Mouse (Mus musculus) forebrain, embryonic 13.5 days (tissue): ENCODE measurements around the gene Crot. TPM values are rescaled to one million over a fixed set of nuclear protein-coding genes. Genes with fewer than 3 reads are reported as not detected.
"Not testable (repeated sequence)": the region's sequence is repeated elsewhere in the genome, so short reads cannot be mapped to it uniquely, and the experiment has no call there.

Source experiments
- ATAC-seq: fragments of 200-750 bp; cut with Nextera tagmentation; 2 replicates; pipeline ENCODE4 v1.8.0; 2017
- H3K27ac ChIP-seq: fragments of 300-500 bp; sonication (generic); 2 replicates; pipeline ENCODE4 v1.5.1; 2015; ENCODE audit warnings: inconsistent platforms, mild to moderate bottlenecking, moderate library complexity
- H3K27me3 ChIP-seq: fragments of 300-500 bp; sonication (generic); 2 replicates; pipeline ENCODE4 v1.6.1; 2015; ENCODE audit warnings: mild to moderate bottlenecking, inconsistent platforms
- H3K36me3 ChIP-seq: fragments of 300-500 bp; sonication (generic); 2 replicates; pipeline ENCODE4 v1.6.1; 2015; ENCODE audit warnings: mild to moderate bottlenecking, inconsistent platforms; ENCODE audit not compliant: poor library complexity, severe bottlenecking
- H3K4me1 ChIP-seq: fragments of 300-500 bp; sonication (generic); 2 replicates; pipeline ENCODE4 v1.6.1; 2015; ENCODE audit warnings: inconsistent platforms
- H3K4me2 ChIP-seq: fragments of 300-500 bp; sonication (generic); 2 replicates; pipeline ENCODE4 v1.6.1; 2015; ENCODE audit warnings: inconsistent platforms, mild to moderate bottlenecking, moderate library complexity
- H3K4me3 ChIP-seq: fragments of 300-500 bp; sonication (generic); 2 replicates; pipeline ENCODE4 v1.5.1; 2015; ENCODE audit warnings: mild to moderate bottlenecking, inconsistent platforms
- H3K9ac ChIP-seq: fragments of 300-500 bp; sonication (generic); 2 replicates; pipeline ENCODE4 v1.6.1; 2015; ENCODE audit warnings: mild to moderate bottlenecking, inconsistent platforms
- H3K9me3 ChIP-seq: fragments of 300-500 bp; sonication (generic); replicated peaks from 2 replicates; pipeline ENCODE4 v1.6.1; 2016; ENCODE audit warnings: inconsistent platforms
- WGBS: fragments of 180-500 bp; shearing (Covaris S2); methylation state at CpG from one replicate; pipeline ENCODE4 v1.1.7; 2015; 5-methylcytosine and 5-hydroxymethylcytosine counted together
- polyA plus RNA-seq: library from polyadenylated mRNA; unstranded; fragments of >200 nt; fragmentation: Nextera tagmentation; extraction: Ambion mirVana; gene quantifications from 2 replicates; pipeline ENCODE4 v1.2.1, GENCODE M21; 2015

Gene Crot
- polyA plus RNA-seq, 1 experiment from 2014 or later: 23.7 TPM

- Histone ChIP-seq H3K27ac (no peak overlapping the region), H3K9ac (no peak overlapping the region), H3K9me3 (no peaks in the 10 kb centered on the region), H3K4me2 (no peak overlapping the region), H3K4me1 (no peaks in the 10 kb centered on the region), H3K4me3 (no peak overlapping the region), H3K27me3 (no peaks in the 10 kb centered on the region), H3K36me3 (no peaks in the 10 kb centered on the region)
- 89% methylated on average over 8 of the region's 8 CpGs for WGBS
- ATAC-seq: no peak
These were observed 35.0 kb upstream of the Crot start for GRCm38 (mm10) chr5:9032101-9032590.

DNA sequence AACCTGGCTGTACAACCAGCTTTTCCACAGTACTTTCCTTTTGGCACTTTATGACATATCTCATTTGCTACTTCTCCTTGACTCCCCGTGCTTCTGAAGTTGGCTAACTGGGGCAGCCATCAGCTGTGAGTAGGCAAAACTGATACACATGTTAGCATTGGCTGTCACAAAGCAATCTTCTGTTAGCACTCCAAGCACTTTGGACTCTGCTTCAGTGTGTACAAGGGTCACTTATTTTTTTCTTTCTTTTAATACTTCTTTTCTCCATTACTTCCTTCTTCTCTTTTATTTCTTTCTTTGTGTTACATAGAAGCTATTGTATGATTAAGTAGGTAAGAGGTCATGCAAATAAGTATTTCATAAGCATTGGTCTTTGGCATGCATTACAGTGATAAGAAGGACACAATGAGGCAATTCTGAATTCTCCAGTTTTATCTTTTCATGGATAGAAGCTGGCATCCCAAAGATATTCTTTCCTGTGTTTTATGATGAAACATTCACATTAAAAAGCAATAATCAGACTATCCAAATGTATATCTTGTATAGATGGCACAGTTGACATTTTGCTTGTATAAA lies 31.2 kb upstream of the Crot start:
- Histone ChIP-seq H3K27me3 (no peaks in the 10 kb centered on the region), H3K4me2 (no peak overlapping the region), H3K9ac (no peak overlapping the region), H3K36me3 (no peaks in the 10 kb centered on the region), H3K9me3 (no peaks in the 10 kb centered on the region), H3K4me1 (no peaks in the 10 kb centered on the region), H3K4me3 (no peak overlapping the region), H3K27ac (no peak overlapping the region)
- no peak for ATAC-seq
- WGBS: 76% methylated on average over 1 of the region's 1 CpGs

DNA sequence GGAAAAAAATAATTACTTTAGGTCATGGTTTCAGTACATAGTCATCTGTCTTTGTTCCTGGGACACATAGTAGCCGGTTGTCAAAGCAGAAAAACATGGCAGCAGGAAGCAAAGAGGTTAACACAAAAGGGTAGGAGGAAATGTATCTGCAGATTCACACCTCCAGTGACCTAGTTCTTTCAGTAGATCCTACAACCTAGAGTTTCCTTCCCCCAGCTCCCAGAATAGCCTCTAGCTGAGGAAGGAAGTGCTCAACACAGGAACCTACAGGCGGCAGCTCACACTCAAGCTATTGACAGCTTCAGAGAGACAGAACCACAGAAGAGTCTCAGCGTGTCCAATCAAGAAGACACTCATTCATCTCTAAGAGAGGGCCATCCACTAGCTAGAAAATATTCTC lies 18.2 kb upstream of the Crot start:
- 81% methylated on average over 3 of the region's 3 CpGs for WGBS
- Histone ChIP-seq H3K9me3 (no peaks in the 10 kb centered on the region), H3K4me2 (no peak overlapping the region), H3K4me1 (no peaks in the 10 kb centered on the region), H3K9ac (no peak overlapping the region), H3K27ac (no peak overlapping the region), H3K27me3 (no peaks in the 10 kb centered on the region), H3K36me3 (no peaks in the 10 kb centered on the region), H3K4me3 (no peak overlapping the region)
- no peak for ATAC-seq

GRCm38 (mm10) chr5:9014774-9015173 lies 17.6 kb upstream of the Crot start:
- Histone ChIP-seq H3K9me3 (no peaks in the 10 kb centered on the region), H3K4me1 (no peaks in the 10 kb centered on the region), H3K36me3 (no peaks in the 10 kb centered on the region), H3K27me3 (no peaks in the 10 kb centered on the region), H3K4me2 (no peak overlapping the region), H3K9ac (no peak overlapping the region), H3K27ac (no peak overlapping the region), H3K4me3 (no peak overlapping the region)
- WGBS: 93% methylated on average over 3 of the region's 3 CpGs
- ATAC-seq: no peak

DNA sequence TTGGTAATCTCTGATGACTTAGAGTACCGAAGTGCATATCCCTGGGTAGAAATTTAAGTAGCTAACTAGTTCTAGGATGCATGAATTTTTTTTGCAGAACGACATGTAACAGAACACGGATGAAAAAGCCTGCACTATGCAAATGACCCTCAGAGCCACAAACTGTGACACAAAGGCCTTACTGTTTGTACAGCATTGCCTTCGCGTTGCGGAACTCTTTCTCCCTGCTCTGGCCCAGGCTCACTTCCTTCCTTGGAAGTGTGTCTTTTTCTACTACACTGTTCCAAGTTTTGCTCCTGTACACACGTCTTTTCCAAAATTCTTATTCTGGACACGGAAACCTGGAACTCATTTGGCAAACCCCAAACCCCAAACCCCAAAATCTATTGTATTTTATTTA lies 14.2 kb upstream of the Crot start:
- Histone ChIP-seq H3K4me2 (no peak overlapping the region), H3K4me1 (no peaks in the 10 kb centered on the region), H3K9ac (no peak overlapping the region), H3K9me3 (no peaks in the 10 kb centered on the region), H3K27ac (no peak overlapping the region), H3K36me3 (no peaks in the 10 kb centered on the region), H3K27me3 (no peaks in the 10 kb centered on the region), H3K4me3 (no peak overlapping the region)
- WGBS: 65% methylated on average over 8 of the region's 8 CpGs
- peak; percentile 65; the same call in 1 of the 2 replicates for ATAC-seq

- Histone ChIP-seq H3K9ac (no peak overlapping the region), H3K36me3 (no peaks in the 10 kb centered on the region), H3K27ac (no peak overlapping the region), H3K27me3 (no peaks in the 10 kb centered on the region), H3K4me1 (no peaks in the 10 kb centered on the region), H3K4me2 (no peak overlapping the region), H3K4me3 (no peak overlapping the region), H3K9me3 (no peaks in the 10 kb centered on the region)
- ATAC-seq: no peak
- 92% methylated on average over 1 of the region's 1 CpGs for WGBS
These were observed 13.0 kb upstream of the Crot start for GRCm38 (mm10) chr5:9010166-9010565.

GRCm38 (mm10) chr5:9006585-9006984 lies 9.5 kb upstream of the Crot start:
- H3K4me1 ChIP-seq, H3K27me3 ChIP-seq, H3K27ac ChIP-seq, H3K4me3 ChIP-seq, ATAC-seq, H3K9me3 ChIP-seq, H3K9ac ChIP-seq, H3K4me2 ChIP-seq, H3K36me3 ChIP-seq: not testable (repeated sequence)
- 55% methylated on average over 3 of the region's 3 CpGs for WGBS

DNA sequence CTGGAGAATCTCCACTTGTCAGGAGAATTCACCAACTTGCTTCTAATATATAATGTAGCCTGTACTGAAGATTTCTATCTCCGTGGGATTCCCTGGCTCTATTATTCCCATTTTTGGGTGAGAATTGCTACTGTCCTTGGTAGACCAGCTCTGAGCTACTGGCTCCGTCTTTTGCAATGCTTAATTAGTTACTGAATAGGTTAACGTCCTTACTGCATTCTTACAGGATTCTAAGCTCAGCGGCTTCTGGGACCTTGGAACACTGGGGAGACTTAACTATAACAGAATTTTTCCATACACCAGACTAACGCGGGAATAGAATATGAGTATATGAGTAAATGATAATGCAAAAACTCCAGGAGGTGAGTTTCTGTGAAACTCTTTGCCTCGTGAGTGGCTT lies 2.9 kb upstream of the Crot start:
- WGBS: 16% methylated on average over 7 of the region's 7 CpGs
- H3K4me1 ChIP-seq: peaks cover 18% of the 10 kb centered on the region
- ATAC-seq: not testable (repeated sequence)

DNA sequence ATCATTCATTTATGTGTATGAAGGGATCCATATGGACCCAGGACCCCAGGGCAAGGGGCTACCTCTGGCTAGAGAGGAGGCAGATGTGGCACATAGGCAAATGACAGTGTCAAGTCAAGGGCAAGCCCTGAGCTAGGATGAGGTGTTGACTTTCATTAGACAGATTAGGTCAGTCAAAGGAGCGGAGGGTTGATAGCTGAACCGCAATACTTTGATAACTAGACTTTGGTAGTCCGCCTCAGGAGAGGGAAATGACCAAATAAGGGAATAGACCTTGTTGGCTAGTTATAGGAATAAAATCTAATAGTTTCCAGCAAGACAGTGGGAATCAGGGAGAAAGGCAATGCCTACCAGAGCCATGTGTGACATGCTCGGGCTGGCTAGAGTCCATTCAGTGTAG lies 2.0 kb upstream of the Crot start:
- H3K4me3 ChIP-seq: no peak overlapping the region
- no peaks in the 10 kb centered on the region for H3K9me3 ChIP-seq
- H3K4me1 ChIP-seq: peaks cover 21% of the 10 kb centered on the region
- no peaks in the 10 kb centered on the region for H3K36me3 ChIP-seq
- 74% methylated on average over 4 of the region's 4 CpGs for WGBS
- no peak overlapping the region for H3K9ac ChIP-seq
- H3K4me2 ChIP-seq: no peak overlapping the region
- no peaks in the 10 kb centered on the region for H3K27me3 ChIP-seq
- no peak overlapping the region for H3K27ac ChIP-seq
- no peak for ATAC-seq

More for the DNA sequence above, 2.9 kb upstream of the Crot start:
- H3K36me3 ChIP-seq, H3K27me3 ChIP-seq, H3K9me3 ChIP-seq, H3K9ac ChIP-seq, H3K4me3 ChIP-seq, H3K4me2 ChIP-seq, H3K27ac ChIP-seq: not testable (repeated sequence)

DNA sequence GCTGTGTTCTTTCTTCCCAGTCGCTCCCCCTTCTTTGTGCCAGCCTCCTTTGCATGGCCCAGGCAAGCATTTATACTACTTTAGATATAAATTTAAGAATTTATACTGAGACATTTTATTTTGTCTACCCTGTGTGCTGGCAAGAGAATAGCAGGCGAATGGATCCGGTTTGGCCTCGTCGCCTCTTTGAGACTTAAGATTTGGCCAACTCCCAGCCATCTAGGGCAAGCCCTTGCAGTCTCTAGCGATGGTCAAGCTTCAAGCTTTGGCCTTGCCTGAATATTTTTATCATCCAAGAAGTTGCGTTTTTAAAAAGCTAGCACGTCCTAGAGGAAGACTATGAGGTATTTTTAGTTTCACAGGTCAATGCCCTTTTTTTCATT lies 380 bp upstream of the Crot start:
- Histone ChIP-seq H3K4me1 (peaks cover 21% of the 10 kb centered on the region), H3K4me3 (peak overlapping the region; percentile 73), H3K9ac (peak overlapping the region; percentile 81), H3K27me3 (no peaks in the 10 kb centered on the region), H3K27ac (peak overlapping the region; percentile 89), H3K36me3 (0 out of 2 replicates have a peak, but pooled peaks cover under 1% of the 10 kb centered on the region), H3K4me2 (peak overlapping the region; percentile 79), H3K9me3 (no peaks in the 10 kb centered on the region)
- ATAC-seq: no peak
- 5% methylated on average over 8 of the region's 8 CpGs for whole genome bisulfite sequencing

- peaks cover 11% of the 10 kb centered on the region for H3K36me3 ChIP-seq
- H3K4me1 ChIP-seq: peaks cover 21% of the 10 kb centered on the region
- WGBS: 13% methylated on average over 13 of the region's 13 CpGs
- H3K4me3 ChIP-seq: peak overlapping the region; percentile 73
- no peak overlapping the region for H3K27ac ChIP-seq
- peak overlapping the region; percentile 79 for H3K4me2 ChIP-seq
- no peak for ATAC-seq
- no peaks in the 10 kb centered on the region for H3K9me3 ChIP-seq
- no peaks in the 10 kb centered on the region for H3K27me3 ChIP-seq
- H3K9ac ChIP-seq: peak overlapping the region; percentile 81
These were observed 998 bp downstream of the Crot start for GRCm38 (mm10) chr5:8995966-8996685.

DNA sequence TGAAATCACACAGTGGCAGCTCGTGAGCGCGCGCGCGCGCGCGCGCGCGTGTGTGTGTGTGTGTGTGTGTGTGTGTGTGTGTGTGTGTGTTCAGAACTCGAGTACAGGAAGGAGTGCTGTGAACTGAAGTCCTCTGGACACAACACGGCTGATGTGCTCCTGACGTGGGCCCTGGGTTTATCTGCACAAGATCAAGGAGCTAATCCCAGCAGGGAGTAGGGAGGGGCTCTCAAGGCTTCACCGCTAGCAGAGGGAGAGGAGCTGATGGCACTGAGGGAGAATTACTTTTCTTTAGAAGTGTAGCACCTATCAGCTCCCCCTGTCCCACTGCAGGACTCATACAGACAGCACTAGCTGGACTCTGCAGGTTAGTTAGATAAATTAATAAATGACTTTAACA lies 5.5 kb downstream of the Crot start:
- Histone ChIP-seq H3K4me2 (no peak overlapping the region), H3K4me1 (peaks cover 14% of the 10 kb centered on the region), H3K9me3 (no peaks in the 10 kb centered on the region), H3K36me3 (peaks cover 25% of the 10 kb centered on the region), H3K27ac (no peak overlapping the region), H3K9ac (no peak overlapping the region), H3K27me3 (no peaks in the 10 kb centered on the region), H3K4me3 (no peak overlapping the region)
- 92% methylated on average over 16 of the region's 16 CpGs for whole genome bisulfite sequencing
- no peak for ATAC-seq

- ATAC-seq: no peak
- H3K9ac ChIP-seq: no peak overlapping the region
- H3K36me3 ChIP-seq: peaks cover 32% of the 10 kb centered on the region
- WGBS: 87% methylated on average over 13 of the region's 13 CpGs
- H3K4me2 ChIP-seq: no peak overlapping the region
- H3K27ac ChIP-seq: no peak overlapping the region
- H3K4me1 ChIP-seq: peaks cover 3% of the 10 kb centered on the region; the same call in 1 of the 2 replicates
- H3K27me3 ChIP-seq: no peaks in the 10 kb centered on the region
- no peak overlapping the region for H3K4me3 ChIP-seq
- H3K9me3 ChIP-seq: no peaks in the 10 kb centered on the region
These were observed 6.6 kb downstream of the Crot start for GRCm38 (mm10) chr5:8990526-8990925.
